Mouse (Mus musculus) forebrain, embryonic 16.5 days (tissue): Measurements from ENCODE around the gene Col16a1. TPM values are rescaled to one million over a fixed set of nuclear protein-coding genes. Genes with fewer than 3 reads are reported as not detected.
A peak's percentile ranks its signal among the peaks of the same experiment; 100 is the strongest.

Experiments used
- ATAC-seq: fragments of 200-750 bp; cut with Nextera tagmentation; 2 replicates; pipeline ENCODE4 v1.8.0; 2017; ENCODE audit warnings: mild to moderate bottlenecking, moderate library complexity
- H3K27ac ChIP-seq: fragments of 300-500 bp; sonication (generic); 2 replicates; pipeline ENCODE4 v1.5.1; 2014; ENCODE audit warnings: low read length, control low read depth
- H3K27me3 ChIP-seq: fragments of 300-500 bp; sonication (generic); replicated peaks from 2 replicates; pipeline ENCODE4 v1.6.1; 2014; ENCODE audit warnings: low read length; ENCODE audit not compliant: control insufficient read depth, insufficient read depth
- H3K36me3 ChIP-seq: fragments of 300-500 bp; sonication (generic); 2 replicates; pipeline ENCODE4 v1.6.1; 2014; ENCODE audit not compliant: control insufficient read depth, insufficient read depth
- H3K4me1 ChIP-seq: fragments of 300-500 bp; sonication (generic); replicated peaks from 2 replicates; pipeline ENCODE4 v1.6.1; 2014; ENCODE audit warnings: low read length; ENCODE audit not compliant: control insufficient read depth, insufficient read depth
- H3K4me2 ChIP-seq: fragments of 300-500 bp; sonication (generic); 2 replicates; pipeline ENCODE4 v1.6.1; 2014; ENCODE audit warnings: mild to moderate bottlenecking, low read length, control low read depth
- H3K4me3 ChIP-seq: fragments of 300-500 bp; sonication (generic); replicated peaks from 2 replicates; pipeline ENCODE4 v1.5.1; 2014; ENCODE audit warnings: mild to moderate bottlenecking, low read length, control low read depth
- H3K9ac ChIP-seq: fragments of 300-500 bp; sonication (generic); replicated peaks from 2 replicates; pipeline ENCODE4 v1.6.1; 2014; ENCODE audit warnings: low read depth, low read length, control low read depth
- H3K9me3 ChIP-seq: fragments of 300-500 bp; sonication (generic); 2 replicates; pipeline ENCODE4 v1.6.1; 2016; ENCODE audit warnings: low read length; ENCODE audit not compliant: control insufficient read depth
- WGBS: fragments of 180-500 bp; shearing (Covaris S2); extraction: QIAGEN DNeasy Blood & Tissue Kit; methylation state at CpG from one replicate; pipeline ENCODE4 v1.1.7; 2014; 5-methylcytosine and 5-hydroxymethylcytosine counted together
- polyA plus RNA-seq: library from polyadenylated mRNA; unstranded; fragments of >200 nt; fragmentation: Nextera tagmentation; extraction: Ambion mirVana; gene quantifications from 2 replicates; pipeline ENCODE4 v1.2.1, GENCODE M21; 2015

The Col16a1 gene
- polyA plus RNA-seq, 1 experiment from 2014 or later = 7.4 TPM

DNA sequence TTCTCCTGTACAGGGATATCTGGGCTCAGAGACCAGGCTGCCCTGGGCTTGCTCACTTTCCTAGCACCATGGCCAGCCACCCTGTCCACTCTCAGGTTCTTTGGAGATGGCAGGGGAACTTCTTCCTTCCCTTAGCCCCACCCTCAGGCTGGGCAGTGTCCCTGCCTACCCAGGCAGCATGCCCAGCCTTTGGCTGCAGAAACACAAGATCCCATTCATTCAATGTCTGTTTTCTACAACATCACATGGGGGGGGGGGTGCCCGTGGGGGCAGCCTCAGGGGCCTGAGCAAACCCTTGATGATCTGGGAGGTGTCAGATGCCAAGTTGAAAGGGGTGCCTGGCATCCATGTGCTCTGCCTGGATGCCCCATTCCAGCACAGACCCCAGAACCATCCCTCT lies 7.1 kb downstream of the Col16a1 start:
- H3K4me1 ChIP-seq = peaks cover 18% of the 10 kb centered on the region
- H3K36me3 ChIP-seq = no peaks in the 10 kb centered on the region
- H3K9ac ChIP-seq = no peak overlapping the region
- no peak overlapping the region for H3K27ac ChIP-seq
- H3K4me3 ChIP-seq = no peak overlapping the region
- H3K27me3 ChIP-seq = no peaks in the 10 kb centered on the region
- H3K9me3 ChIP-seq = no peaks in the 10 kb centered on the region
- H3K4me2 ChIP-seq = no peak overlapping the region
- 11% methylated on average over 1 of the region's 1 CpGs for whole genome bisulfite sequencing
- peak; percentile 21; the same call in 1 of the 2 replicates for ATAC-seq

GRCm38 (mm10) chr4:130055160-130056010 lies 7.7 kb downstream of the Col16a1 start:
- H3K27me3 ChIP-seq = no peaks in the 10 kb centered on the region
- no peak overlapping the region for H3K4me2 ChIP-seq
- peak; percentile 72 for ATAC-seq
- no peaks in the 10 kb centered on the region for H3K9me3 ChIP-seq
- WGBS = 62% methylated on average over 14 of the region's 14 CpGs
- no peaks in the 10 kb centered on the region for H3K36me3 ChIP-seq
- peaks cover 18% of the 10 kb centered on the region for H3K4me1 ChIP-seq
- no peak overlapping the region for H3K4me3 ChIP-seq
- H3K9ac ChIP-seq = no peak overlapping the region
- H3K27ac ChIP-seq = no peak overlapping the region; the same call in 1 of the 2 replicates

DNA sequence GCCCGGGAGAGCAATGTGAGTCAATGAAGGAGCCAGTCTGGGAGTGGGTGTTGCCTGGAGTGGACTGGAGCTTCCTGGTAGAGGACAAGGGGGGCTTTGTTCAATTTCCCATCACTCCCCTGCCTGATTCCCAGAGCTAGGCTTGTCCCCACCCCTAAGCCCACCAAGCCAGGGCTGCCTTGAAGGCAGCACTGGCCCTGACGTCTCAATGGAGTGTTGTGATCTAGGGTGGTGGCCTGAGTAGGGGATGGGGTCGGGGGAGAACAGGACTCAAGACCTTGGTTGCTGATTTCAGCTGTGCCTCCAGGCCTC lies 8.3 kb downstream of the Col16a1 start:
- Histone ChIP-seq H3K4me1 (peaks cover 18% of the 10 kb centered on the region), H3K27me3 (no peaks in the 10 kb centered on the region), H3K4me3 (no peak overlapping the region), H3K9me3 (no peaks in the 10 kb centered on the region), H3K36me3 (no peaks in the 10 kb centered on the region), H3K27ac (peak overlapping the region; percentile 41; the same call in 1 of the 2 replicates), H3K9ac (no peak overlapping the region), H3K4me2 (no peak overlapping the region)
- ATAC-seq = peak; percentile 46; the same call in 1 of the 2 replicates
- WGBS = 28% methylated on average over 3 of the region's 3 CpGs

DNA sequence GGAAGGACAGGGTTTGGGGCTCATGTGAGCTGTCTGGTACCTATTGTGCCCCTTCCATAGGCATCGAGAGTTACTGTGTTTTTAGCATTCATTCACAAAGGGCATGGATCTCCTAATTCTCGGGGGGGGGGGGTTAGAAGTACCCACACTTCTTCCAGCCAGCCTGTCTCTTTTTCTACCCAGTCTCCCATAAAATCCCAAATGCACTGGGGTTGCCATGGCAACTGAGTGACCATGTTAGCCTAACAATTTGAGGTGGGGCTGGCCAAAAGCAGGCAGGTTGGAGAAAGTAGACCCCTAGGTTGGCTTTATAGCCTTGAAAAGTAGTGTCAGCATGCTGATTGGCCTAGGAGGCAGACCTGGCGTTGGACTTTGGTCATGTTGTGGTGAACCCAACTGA lies 8.8 kb downstream of the Col16a1 start:
- H3K9me3 ChIP-seq = no peaks in the 10 kb centered on the region
- H3K4me1 ChIP-seq = peaks cover 18% of the 10 kb centered on the region
- H3K36me3 ChIP-seq = no peaks in the 10 kb centered on the region
- 33% methylated on average over 3 of the region's 3 CpGs for WGBS
- H3K9ac ChIP-seq = no peak overlapping the region
- H3K4me3 ChIP-seq = no peak overlapping the region
- peak overlapping the region; percentile 41; the same call in 1 of the 2 replicates for H3K27ac ChIP-seq
- no peaks in the 10 kb centered on the region for H3K27me3 ChIP-seq
- H3K4me2 ChIP-seq = no peak overlapping the region
- ATAC-seq = no peak

GRCm38 (mm10) chr4:130060937-130061336 lies 13.3 kb downstream of the Col16a1 start:
- no peaks in the 10 kb centered on the region for H3K9me3 ChIP-seq
- no peak overlapping the region for H3K4me2 ChIP-seq
- H3K36me3 ChIP-seq = no peaks in the 10 kb centered on the region
- no peak overlapping the region for H3K27ac ChIP-seq
- no peaks in the 10 kb centered on the region for H3K27me3 ChIP-seq
- H3K9ac ChIP-seq = no peak overlapping the region
- H3K4me1 ChIP-seq = peaks cover 6% of the 10 kb centered on the region; the same call in 1 of the 2 replicates
- ATAC-seq = no peak
- H3K4me3 ChIP-seq = no peak overlapping the region

DNA sequence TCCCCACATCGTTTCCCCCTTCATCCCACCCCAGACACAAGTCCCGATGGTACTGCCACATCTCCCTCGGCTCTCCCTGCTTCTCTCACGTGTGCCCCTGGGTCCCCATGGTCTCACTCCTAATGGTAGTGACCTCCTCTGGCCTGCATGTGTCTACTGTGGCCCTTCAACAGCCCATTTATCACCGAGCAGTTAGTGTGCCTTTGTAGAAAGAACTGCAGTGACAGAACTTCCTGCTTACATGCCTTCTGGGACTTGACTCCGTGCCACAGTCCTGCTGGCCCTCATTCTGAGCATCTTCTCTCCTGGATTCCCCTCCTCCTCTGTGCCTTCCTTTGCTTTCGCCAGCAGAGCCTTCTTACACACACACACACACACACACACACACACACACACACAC lies 15.6 kb downstream of the Col16a1 start:
- 66% methylated on average over 7 of the region's 7 CpGs for WGBS
- Histone ChIP-seq H3K27me3 (no peaks in the 10 kb centered on the region), H3K9ac (no peak overlapping the region), H3K4me2 (no peak overlapping the region), H3K4me1 (no peaks in the 10 kb centered on the region), H3K4me3 (no peak overlapping the region), H3K9me3 (no peaks in the 10 kb centered on the region), H3K36me3 (no peaks in the 10 kb centered on the region), H3K27ac (no peak overlapping the region)
- ATAC-seq = no peak

- H3K4me1 ChIP-seq = no peaks in the 10 kb centered on the region
- H3K9me3 ChIP-seq = no peaks in the 10 kb centered on the region
- no peaks in the 10 kb centered on the region for H3K36me3 ChIP-seq
- no peak overlapping the region for H3K27ac ChIP-seq
- H3K9ac ChIP-seq = no peak overlapping the region
- no peak overlapping the region for H3K4me2 ChIP-seq
- WGBS = 10% methylated on average over 8 of the region's 8 CpGs
- no peak overlapping the region for H3K4me3 ChIP-seq
- ATAC-seq = no peak
- H3K27me3 ChIP-seq = no peaks in the 10 kb centered on the region
Observed at GRCm38 (mm10) chr4:130066816-130067215, 19.2 kb downstream of the Col16a1 start.

DNA sequence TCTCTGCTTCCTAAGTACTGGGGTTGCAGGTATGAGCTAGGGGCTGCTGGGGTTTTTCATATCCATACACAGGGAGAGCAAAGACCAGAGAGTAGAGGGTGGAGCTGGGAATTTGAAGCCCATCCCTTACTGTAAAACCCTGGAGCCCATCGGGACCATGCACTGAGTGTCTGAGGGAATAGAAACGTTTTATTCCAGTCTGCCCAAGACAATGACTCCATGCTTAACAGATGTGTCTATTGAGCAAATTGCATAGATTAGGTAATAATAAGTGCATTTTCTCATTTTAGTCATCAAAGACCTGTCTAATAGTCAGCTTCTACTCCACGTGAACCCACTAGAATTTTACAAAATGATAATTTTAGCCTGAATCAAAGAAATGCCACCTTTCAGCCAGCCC lies 22.9 kb downstream of the Col16a1 start:
- peak; percentile 57 for ATAC-seq
- Histone ChIP-seq H3K27me3 (no peaks in the 10 kb centered on the region), H3K4me1 (peaks cover 11% of the 10 kb centered on the region), H3K9me3 (no peaks in the 10 kb centered on the region), H3K4me2 (no peak overlapping the region), H3K9ac (no peak overlapping the region), H3K4me3 (no peak overlapping the region), H3K36me3 (no peaks in the 10 kb centered on the region), H3K27ac (no peak overlapping the region)
- 45% methylated on average over 3 of the region's 3 CpGs for WGBS

- Histone ChIP-seq H3K9ac (no peak overlapping the region), H3K4me2 (no peak overlapping the region), H3K36me3 (no peaks in the 10 kb centered on the region), H3K4me1 (peaks cover 21% of the 10 kb centered on the region), H3K27me3 (no peaks in the 10 kb centered on the region), H3K9me3 (no peaks in the 10 kb centered on the region), H3K27ac (no peak overlapping the region), H3K4me3 (no peak overlapping the region)
- ATAC-seq = no peak
- WGBS = 85% methylated on average over 2 of the region's 2 CpGs
Observed at GRCm38 (mm10) chr4:130071758-130072157, 24.1 kb downstream of the Col16a1 start.
